Mouse (Mus musculus) heart, postnatal 0 days (tissue): ENCODE data around the gene Tiprl. TPM values are rescaled to one million over a fixed set of nuclear protein-coding genes. Genes with fewer than 3 reads are reported as not detected.
A peak's percentile ranks its signal among the peaks of the same experiment; 100 is the strongest.

Experiments
- ATAC-seq: fragments of 200-750 bp; cut with Nextera tagmentation; 2 replicates; pipeline ENCODE4 v1.8.0; 2017; ENCODE audit warnings: low read depth, moderate number of reproducible peaks, moderate library complexity; ENCODE audit not compliant: insufficient read depth
- DNase-seq: peaks from one replicate; pipeline ENCODE4 v3.0.0-alpha.2; 2016; ENCODE audit warnings: low spot score
- H3K27ac ChIP-seq: fragments of 300-500 bp; sonication (generic); 2 replicates; pipeline ENCODE4 v1.5.1; 2014; ENCODE audit warnings: low read depth, mild to moderate bottlenecking
- H3K27me3 ChIP-seq: fragments of 300-500 bp; sonication (generic); 2 replicates; pipeline ENCODE4 v1.6.1; 2014; ENCODE audit warnings: low read length, mixed read lengths; ENCODE audit not compliant: control insufficient read depth, insufficient read depth
- H3K36me3 ChIP-seq: fragments of 300-500 bp; sonication (generic); replicated peaks from 2 replicates; pipeline ENCODE4 v1.6.1; 2014; ENCODE audit warnings: low read length, mixed read lengths; ENCODE audit not compliant: control insufficient read depth, insufficient read depth
- H3K4me1 ChIP-seq: fragments of 300-500 bp; sonication (generic); 2 replicates; pipeline ENCODE4 v1.6.1; 2014; ENCODE audit warnings: antibody characterized with exemption; ENCODE audit not compliant: control insufficient read depth, insufficient read depth
- H3K4me2 ChIP-seq: fragments of 300-500 bp; sonication (generic); 2 replicates; pipeline ENCODE4 v1.6.1; 2014; ENCODE audit warnings: low read depth, mild to moderate bottlenecking, low read length, moderate library complexity
- H3K4me3 ChIP-seq: fragments of 300-500 bp; sonication (generic); 2 replicates; pipeline ENCODE4 v1.5.1; 2014; ENCODE audit warnings: low read depth, low read length
- H3K9ac ChIP-seq: fragments of 300-500 bp; sonication (generic); replicated peaks from 2 replicates; pipeline ENCODE4 v1.6.1; 2014; ENCODE audit warnings: low read depth, low read length, mixed read lengths
- H3K9me3 ChIP-seq: fragments of 300-500 bp; sonication (generic); replicated peaks from 2 replicates; pipeline ENCODE4 v1.6.1; 2016; ENCODE audit warnings: low read length; ENCODE audit not compliant: control insufficient read depth
- CTCF ChIP-seq: IDR thresholded peaks from 2 replicates; pipeline ENCODE4 v1.5.1; 2016; ENCODE audit warnings: antibody characterized with exemption, control low read depth, low read depth
- EP300 ChIP-seq: IDR thresholded peaks from 2 replicates; pipeline ENCODE4 v1.6.1; 2016; ENCODE audit warnings: antibody characterized with exemption, low read depth
- WGBS: fragments of 180-500 bp; shearing (Covaris S2); extraction: QIAGEN DNeasy Blood & Tissue Kit; methylation state at CpG from one replicate; pipeline ENCODE4 v1.1.7; 2014; 5-methylcytosine and 5-hydroxymethylcytosine counted together
- polyA plus RNA-seq: library from polyadenylated mRNA; unstranded; fragments of >200 nt; fragmentation: Nextera tagmentation; extraction: Ambion mirVana; gene quantifications from 2 replicates; pipeline ENCODE4 v1.2.1, GENCODE M21; 2015
- total RNA-seq: library from RNA; depleted of rRNA; stranded (reverse); fragments of >200 nt; gene quantifications from 2 replicates; pipeline ENCODE4 v1.2.3, GENCODE M21; 2014; ENCODE audit warnings: low replicate concordance

Tiprl gene
- total and polyA plus RNA-seq, 2 experiments from 2014 or later = 11.7 to 84.7 TPM

- no peak overlapping the region for H3K9ac ChIP-seq
- no peaks in the 10 kb centered on the region for H3K9me3 ChIP-seq
- WGBS = 73% methylated on average over 4 of the region's 4 CpGs
- ATAC-seq (no peak), DNase-seq (no peak)
- H3K4me2 ChIP-seq = no peak overlapping the region
- no peaks in the 10 kb centered on the region for H3K4me1 ChIP-seq
- H3K27me3 ChIP-seq = no peaks in the 10 kb centered on the region
- no peaks in the 10 kb centered on the region for H3K36me3 ChIP-seq
- no peak overlapping the region for H3K4me3 ChIP-seq
- TF ChIP-seq CTCF = no peak
- no peak for TF ChIP-seq EP300
- H3K27ac ChIP-seq = no peak overlapping the region
Measured at GRCm38 (mm10) chr1:165201445-165202012, 35.3 kb downstream of the Tiprl start.

DNA sequence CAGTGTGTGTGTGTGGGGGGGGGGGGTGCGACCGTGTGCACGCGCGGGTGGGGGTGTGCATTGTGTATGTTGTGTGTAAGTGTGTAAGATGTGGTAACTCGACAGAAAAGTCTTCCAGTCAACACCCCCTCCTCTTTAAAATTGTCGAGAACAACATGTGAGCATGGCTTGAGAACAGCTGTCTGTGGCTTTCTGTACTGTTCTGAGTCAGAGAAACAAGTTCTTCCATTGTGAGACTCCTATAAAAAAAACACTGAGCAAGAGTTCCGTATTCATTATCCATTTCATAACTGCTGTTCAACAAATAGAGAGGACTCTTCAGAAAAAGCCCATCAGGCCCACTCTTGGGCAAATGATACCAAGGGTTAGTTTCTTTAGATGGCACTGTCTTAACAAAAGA is 36.0 kb downstream of the Tiprl start:
- H3K4me1 ChIP-seq = no peaks in the 10 kb centered on the region
- WGBS = 80% methylated on average over 8 of the region's 8 CpGs
- TF ChIP-seq CTCF (no peak), EP300 (no peak)
- H3K4me3 ChIP-seq = no peak overlapping the region
- ATAC-seq (no peak), DNase-seq (no peak)
- H3K4me2 ChIP-seq = no peak overlapping the region
- no peak overlapping the region for H3K9ac ChIP-seq
- H3K27ac ChIP-seq = no peak overlapping the region
- no peaks in the 10 kb centered on the region for H3K9me3 ChIP-seq
- H3K36me3 ChIP-seq = no peaks in the 10 kb centered on the region
- H3K27me3 ChIP-seq = no peaks in the 10 kb centered on the region

GRCm38 (mm10) chr1:165199639-165200038 is 37.2 kb downstream of the Tiprl start:
- 67% methylated on average over 3 of the region's 3 CpGs for WGBS
- Histone ChIP-seq H3K9ac (no peak overlapping the region), H3K27me3 (no peaks in the 10 kb centered on the region), H3K4me3 (no peak overlapping the region), H3K27ac (no peak overlapping the region), H3K4me2 (no peak overlapping the region), H3K9me3 (no peaks in the 10 kb centered on the region), H3K4me1 (no peaks in the 10 kb centered on the region), H3K36me3 (no peaks in the 10 kb centered on the region)
- TF ChIP-seq CTCF (no peak), EP300 (no peak)
- DNase-seq = no peak
- no peak for ATAC-seq

DNA sequence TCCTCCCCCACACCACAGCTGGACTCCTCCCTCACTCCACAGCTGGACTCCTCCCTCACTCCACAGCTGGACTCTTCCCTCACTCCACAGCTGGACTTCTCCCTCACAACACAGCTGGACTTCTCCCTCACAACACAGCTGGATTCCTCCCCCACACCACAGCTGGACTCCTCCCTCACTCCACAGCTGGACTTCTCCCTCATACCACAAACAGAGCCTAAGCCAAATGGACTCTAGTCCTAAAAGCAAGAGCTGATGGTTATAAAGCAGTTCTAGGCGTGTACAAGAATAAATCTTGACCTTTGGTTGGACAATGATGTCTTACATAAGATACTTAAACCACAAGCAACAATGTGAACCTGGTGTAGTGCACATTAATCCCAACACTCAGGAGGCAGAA is 37.8 kb downstream of the Tiprl start:
- Histone ChIP-seq H3K9me3 (no peaks in the 10 kb centered on the region), H3K4me2 (no peak overlapping the region), H3K36me3 (no peaks in the 10 kb centered on the region), H3K4me3 (no peak overlapping the region), H3K27me3 (no peaks in the 10 kb centered on the region), H3K4me1 (no peaks in the 10 kb centered on the region), H3K27ac (no peak overlapping the region), H3K9ac (no peak overlapping the region)
- TF ChIP-seq EP300 (no peak), CTCF (no peak)
- 57% methylated on average over 1 of the region's 1 CpGs for WGBS
- DNase-seq (no peak), ATAC-seq (no peak)

DNA sequence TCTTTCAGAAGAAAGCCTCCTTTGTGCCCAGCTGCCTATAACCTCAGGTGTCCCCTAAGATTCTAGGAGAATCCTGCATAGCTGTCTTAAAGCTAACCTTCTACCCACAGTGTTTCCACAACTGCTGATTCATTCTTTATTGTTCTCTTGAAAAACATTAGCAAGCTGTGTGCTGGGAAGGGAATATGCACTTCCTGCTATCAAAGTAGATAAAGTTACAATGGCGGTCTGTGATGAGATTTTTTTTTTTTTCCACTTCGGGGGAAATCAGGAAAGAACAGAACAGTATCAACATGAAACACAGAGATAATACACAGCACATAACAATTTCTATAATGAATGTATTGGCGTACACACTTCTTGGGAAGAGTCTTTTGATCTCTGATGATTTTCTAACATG is 38.9 kb downstream of the Tiprl start:
- Histone ChIP-seq H3K4me1 (peaks cover 5% of the 10 kb centered on the region; the same call in 1 of the 2 replicates), H3K4me2 (no peak overlapping the region), H3K36me3 (no peaks in the 10 kb centered on the region), H3K27me3 (no peaks in the 10 kb centered on the region), H3K9me3 (no peaks in the 10 kb centered on the region), H3K4me3 (no peak overlapping the region), H3K27ac (peak overlapping the region; percentile 43; the same call in 1 of the 2 replicates), H3K9ac (no peak overlapping the region)
- no peak for TF ChIP-seq CTCF
- no peak for TF ChIP-seq EP300
- no peak for ATAC-seq
- DNase-seq = peak; percentile 20
- WGBS = 37% methylated on average over 3 of the region's 3 CpGs

GRCm38 (mm10) chr1:165195396-165195960 is 41.3 kb downstream of the Tiprl start:
- ATAC-seq (no peak), DNase-seq (no peak)
- no peak overlapping the region for H3K4me2 ChIP-seq
- H3K9ac ChIP-seq = no peak overlapping the region
- WGBS = 69% methylated on average over 3 of the region's 3 CpGs
- no peaks in the 10 kb centered on the region for H3K9me3 ChIP-seq
- TF ChIP-seq EP300 (no peak), CTCF (no peak)
- H3K4me3 ChIP-seq = no peak overlapping the region
- peaks cover 23% of the 10 kb centered on the region for H3K4me1 ChIP-seq
- no peaks in the 10 kb centered on the region for H3K36me3 ChIP-seq
- H3K27me3 ChIP-seq = no peaks in the 10 kb centered on the region
- H3K27ac ChIP-seq = no peak overlapping the region
